Mouse (Mus musculus) forebrain, embryonic 13.5 days (tissue): ENCODE data around the gene Pirb. TPM values are rescaled to one million over a fixed set of nuclear protein-coding genes. Genes with fewer than 3 reads are reported as not detected.

Experiments used
- polyA plus RNA-seq: library from polyadenylated mRNA; unstranded; fragments of >200 nt; fragmentation: Nextera tagmentation; extraction: Ambion mirVana; gene quantifications from 2 replicates; pipeline ENCODE4 v1.2.1, GENCODE M21; 2015

Pirb gene
- polyA plus RNA-seq, 1 experiment from 2014 or later, result 0.19 TPM

Other genes with a start within 250 kb of the Pirb start
- not detected in 2 replicates for gene Tarm1, start 217.8 kb downstream of the Pirb start, polyA plus RNA-seq
- gene Oscar, start 104.2 kb downstream of the Pirb start, polyA plus RNA-seq, result 0.27 and 0.34 TPM in 2 replicates
- gene Ndufa3, start 103.0 kb downstream of the Pirb start, polyA plus RNA-seq, result 452 and 481 TPM in 2 replicates
- 31.3 and 33.1 TPM in 2 replicates for gene Tfpt, start 90.5 kb downstream of the Pirb start, polyA plus RNA-seq
- gene Prpf31, start 90.4 kb downstream of the Pirb start, polyA plus RNA-seq, result 134 and 149 TPM in 2 replicates
- gene Cnot3, start 75.1 kb downstream of the Pirb start, polyA plus RNA-seq, result 55.3 and 56.3 TPM in 2 replicates
- 16.1 and 19.2 TPM in 2 replicates for gene Leng1, start 54.6 kb downstream of the Pirb start, polyA plus RNA-seq
- 2.1 and 3.4 TPM in 2 replicates for gene Tmc4, start 42.8 kb downstream of the Pirb start, polyA plus RNA-seq
- 227 and 236 TPM in 2 replicates for gene Tsen34, start 27.5 kb downstream of the Pirb start, polyA plus RNA-seq
- gene Mboat7, start 26.9 kb downstream of the Pirb start, polyA plus RNA-seq, result 36.2 and 41.6 TPM in 2 replicates
- gene Rps9, start 16.4 kb downstream of the Pirb start, polyA plus RNA-seq, result 1,199 and 1,336 TPM in 2 replicates
- not detected in 2 replicates for gene Gm15448, start 105.3 kb upstream of the Pirb start, polyA plus RNA-seq
- gene Pira2, start 124.7 kb upstream of the Pirb start, polyA plus RNA-seq, result not detected in 2 replicates
- not detected in 2 replicates for gene Gm14548, start 177.7 kb upstream of the Pirb start, polyA plus RNA-seq
- gene Lilra6, start 195.1 kb upstream of the Pirb start, polyA plus RNA-seq, result not detected in 2 replicates